Mouse (Mus musculus): ENCODE results near the gene Ttk.

GRCm38 (mm10) chr9:83865165-83865564, 30.7 kb downstream of the Ttk start:
- TF ChIP-seq POLR2A (IDR thresholded peaks at IDR 0.05; ENCODE audit: borderline replicate concordance, insufficient read depth, low read length) (no peak), CTCF (IDR thresholded peaks at IDR 0.05; ENCODE audit: borderline replicate concordance, insufficient read depth, low read depth, low read length) (no peak)
